Mouse (Mus musculus) myocyte (in vitro differentiated cells): Measurements from ENCODE around the gene Lypd1. TPM values are rescaled to one million over a fixed set of nuclear protein-coding genes. Genes with fewer than 3 reads are reported as not detected.

Experiments used
- H3K27me3 ChIP-seq: one replicate; pipeline ENCODE4 v1.6.1; 2011; ENCODE audit not compliant: control insufficient read depth, insufficient read depth, insufficient read length
- H3K36me3 ChIP-seq: one replicate; pipeline ENCODE4 v1.6.1; 2011; ENCODE audit not compliant: control insufficient read depth, insufficient read depth
- H3K4me2 ChIP-seq: one replicate; pipeline ENCODE4 v1.6.1; 2011; ENCODE audit warnings: low read depth, control low read depth
- H3K4me3 ChIP-seq: one replicate; pipeline ENCODE4 v1.5.1; 2011; ENCODE audit warnings: mild to moderate bottlenecking, control low read depth, moderate library complexity
- H3K79me2 ChIP-seq: one replicate; pipeline ENCODE4 v1.6.1; 2011; ENCODE audit not compliant: control insufficient read depth, insufficient read depth
- H3ac ChIP-seq: one replicate; pipeline ENCODE4 v1.6.1; 2011; ENCODE audit not compliant: control insufficient read depth, insufficient read length
- CEBPB ChIP-seq: IDR thresholded peaks from 2 replicates; pipeline ENCODE4 v1.6.1; 2011; ENCODE audit warnings: mild to moderate bottlenecking, moderate library complexity; ENCODE audit not compliant: poor library complexity, insufficient read depth, severe bottlenecking
- E2F4 ChIP-seq: IDR thresholded peaks from one replicate; pipeline ENCODE4 v1.6.1; 2011; ENCODE audit warnings: mild to moderate bottlenecking, control low read depth, moderate library complexity; ENCODE audit not compliant: insufficient read depth
- MAX ChIP-seq: IDR thresholded peaks from one replicate; pipeline ENCODE4 v1.6.1; 2011; ENCODE audit warnings: low read depth, mild to moderate bottlenecking, control low read depth
- MYOD1 ChIP-seq, 3 experiments: IDR thresholded peaks; one replicate each; pipeline ENCODE4 v1.6.1; 2011; ENCODE audit warnings: control low read depth in 2 of 3, low read depth in 2 of 3, mild to moderate bottlenecking in 2 of 3, moderate library complexity in 1 of 3; ENCODE audit not compliant: insufficient read length in 2 of 3, control insufficient read depth in 1 of 3
- MYOG ChIP-seq, 3 experiments: IDR thresholded peaks; one replicate each; pipeline ENCODE4 v1.6.1; 2011; ENCODE audit warnings: control low read depth in 2 of 3, low read depth in 2 of 3, mild to moderate bottlenecking in 2 of 3; ENCODE audit not compliant: insufficient read length in 2 of 3, control insufficient read depth in 1 of 3, insufficient read depth in 1 of 3
- POLR2A ChIP-seq: IDR thresholded peaks from one replicate; pipeline ENCODE4 v1.6.1; 2011; ENCODE audit warnings: low read depth, mild to moderate bottlenecking, control low read depth, moderate library complexity; ENCODE audit not compliant: insufficient read length
- POLR2AphosphoS2 ChIP-seq: IDR thresholded peaks from one replicate; pipeline ENCODE4 v1.6.1; 2011; ENCODE audit warnings: low read depth, control low read depth; ENCODE audit not compliant: insufficient read length
- REST ChIP-seq: IDR thresholded peaks from one replicate; pipeline ENCODE4 v1.6.1; 2011; ENCODE audit warnings: mild to moderate bottlenecking, control low read depth, moderate library complexity; ENCODE audit not compliant: insufficient read depth, insufficient read length
- SRF ChIP-seq: IDR thresholded peaks from one replicate; pipeline ENCODE4 v1.6.1; 2011; ENCODE audit warnings: low read depth; ENCODE audit not compliant: control insufficient read depth, insufficient read length
- TCF12 ChIP-seq: IDR thresholded peaks from one replicate; pipeline ENCODE4 v1.6.1; 2011; ENCODE audit warnings: mild to moderate bottlenecking, control low read depth; ENCODE audit not compliant: poor library complexity, insufficient read depth, severe bottlenecking
- TCF3 ChIP-seq: IDR thresholded peaks from one replicate; pipeline ENCODE4 v1.6.1; 2011; ENCODE audit warnings: low read depth, control low read depth; ENCODE audit not compliant: insufficient read length
- USF1 ChIP-seq: IDR thresholded peaks from one replicate; pipeline ENCODE4 v1.6.1; 2011; ENCODE audit warnings: low read depth, mild to moderate bottlenecking, control low read depth, moderate library complexity
- polyA plus RNA-seq: library from polyadenylated mRNA; unstranded; fragments of >200 nt; fragmentation: generic; extraction: Trizol; gene quantifications from one replicate; pipeline ENCODE4 v1.2.1, GENCODE M21; 2012; ENCODE audit warnings: missing spikeins

Lypd1 gene
- polyA plus RNA-seq, 1 experiment, result 0.11 TPM

GRCm38 (mm10) chr1:125925486-125925885, 12.6 kb upstream of the Lypd1 start:
- no peak overlapping the region for H3ac ChIP-seq
- H3K4me3 ChIP-seq, result no peak overlapping the region
- H3K79me2 ChIP-seq, result no peaks in the 10 kb centered on the region
- H3K4me2 ChIP-seq, result no peak overlapping the region
- no peaks in the 10 kb centered on the region for H3K36me3 ChIP-seq
- TF ChIP-seq USF1 (no peak), E2F4 (no peak), MYOG (IDR thresholded peaks at IDR 0.05; ENCODE audit: control insufficient read depth in 1 of 3, insufficient read depth in 1 of 3, insufficient read length in 2 of 3, low read depth in 2 of 3) (no peak), SRF (no peak), MAX (no peak), TCF3 (no peak), TCF12 (no peak), CEBPB (no peak), MYOD1 (IDR thresholded peaks at IDR 0.05; ENCODE audit: control insufficient read depth in 1 of 3, insufficient read length in 2 of 3, low read depth in 2 of 3) (no peak), POLR2AphosphoS2 (no peak), POLR2A (no peak), REST (no peak)
- H3K27me3 ChIP-seq, result no peaks in the 10 kb centered on the region

- Histone ChIP-seq H3K27me3 (no peaks in the 10 kb centered on the region), H3K79me2 (no peaks in the 10 kb centered on the region), H3ac (no peak overlapping the region), H3K36me3 (no peaks in the 10 kb centered on the region), H3K4me2 (no peak overlapping the region), H3K4me3 (no peak overlapping the region)
- TF ChIP-seq TCF12, result no peak
- no peak for TF ChIP-seq E2F4
- no peak for TF ChIP-seq REST
- no peak for TF ChIP-seq POLR2A
- no peak for TF ChIP-seq TCF3
- TF ChIP-seq POLR2AphosphoS2, result no peak
- TF ChIP-seq MYOG (IDR thresholded peaks at IDR 0.05; ENCODE audit: control insufficient read depth in 1 of 3, insufficient read depth in 1 of 3, insufficient read length in 2 of 3, low read depth in 2 of 3), result no peak
- no peak for TF ChIP-seq CEBPB
- TF ChIP-seq MYOD1 (IDR thresholded peaks at IDR 0.05; ENCODE audit: control insufficient read depth in 1 of 3, insufficient read length in 2 of 3, low read depth in 2 of 3), result no peak
- TF ChIP-seq SRF, result no peak
- TF ChIP-seq MAX, result no peak
- no peak for TF ChIP-seq USF1
Observed at GRCm38 (mm10) chr1:125923062-125923461, 10.2 kb upstream of the Lypd1 start.

- H3ac ChIP-seq, result no peak overlapping the region
- H3K4me3 ChIP-seq, result no peak overlapping the region
- no peaks in the 10 kb centered on the region for H3K36me3 ChIP-seq
- H3K79me2 ChIP-seq, result no peaks in the 10 kb centered on the region
- no peak overlapping the region for H3K4me2 ChIP-seq
- TF ChIP-seq MYOG (IDR thresholded peaks at IDR 0.05; ENCODE audit: control insufficient read depth in 1 of 3, insufficient read depth in 1 of 3, insufficient read length in 2 of 3, low read depth in 2 of 3) (no peak), POLR2AphosphoS2 (no peak), TCF3 (no peak), E2F4 (no peak), REST (no peak)
- H3K27me3 ChIP-seq, result no peaks in the 10 kb centered on the region
Observed at GRCm38 (mm10) chr1:125920696-125921095, 7.8 kb upstream of the Lypd1 start.

- H3K27me3 ChIP-seq, result peaks cover 23% of the 10 kb centered on the region
- TF ChIP-seq POLR2A, result no peak
- no peak for TF ChIP-seq POLR2AphosphoS2
- no peak for TF ChIP-seq SRF
- TF ChIP-seq MAX, result no peak
- no peak for TF ChIP-seq TCF3
- TF ChIP-seq E2F4, result no peak
- no peak for TF ChIP-seq MYOG (IDR thresholded peaks at IDR 0.05; ENCODE audit: control insufficient read depth in 1 of 3, insufficient read depth in 1 of 3, insufficient read length in 2 of 3, low read depth in 2 of 3)
- no peak for TF ChIP-seq REST
- no peak for TF ChIP-seq MYOD1 (IDR thresholded peaks at IDR 0.05; ENCODE audit: control insufficient read depth in 1 of 3, insufficient read length in 2 of 3, low read depth in 2 of 3)
- TF ChIP-seq TCF12, result no peak
- TF ChIP-seq CEBPB, result no peak
- TF ChIP-seq USF1, result no peak
Observed at GRCm38 (mm10) chr1:125911901-125912445, 928 bp downstream of the Lypd1 start.

GRCm38 (mm10) chr1:125911337-125911900, 1.5 kb downstream of the Lypd1 start:
- H3K79me2 ChIP-seq, result no peaks in the 10 kb centered on the region
- TF ChIP-seq SRF (no peak), MYOD1 (IDR thresholded peaks at IDR 0.05; ENCODE audit: control insufficient read depth in 1 of 3, insufficient read length in 2 of 3, low read depth in 2 of 3) (no peak)
- no peaks in the 10 kb centered on the region for H3K36me3 ChIP-seq
- H3K27me3 ChIP-seq, result peaks cover 23% of the 10 kb centered on the region
- no peak overlapping the region for H3K4me3 ChIP-seq
- no peak overlapping the region for H3ac ChIP-seq
- no peak overlapping the region for H3K4me2 ChIP-seq

More at GRCm38 (mm10) chr1:125911901-125912445, 928 bp downstream of the Lypd1 start:
- Histone ChIP-seq H3K79me2 (no peaks in the 10 kb centered on the region), H3K4me3 (no peak overlapping the region), H3K4me2 (no peak overlapping the region), H3ac (no peak overlapping the region), H3K36me3 (no peaks in the 10 kb centered on the region)
